Mouse (Mus musculus) cerebellum, adult 2 months (tissue): ENCODE results near the gene Nfe2l2.

Experiments
- CTCF ChIP-seq: fragments of 200-500 bp; IDR thresholded peaks from 2 replicates; pipeline ENCODE4 v1.5.1; 2011; ENCODE audit warnings: low read depth, mild to moderate bottlenecking, control low read depth, low read length, moderate library complexity, borderline replicate concordance; ENCODE audit not compliant: insufficient read depth
- POLR2A ChIP-seq: fragments of 200-500 bp; IDR thresholded peaks from 2 replicates; pipeline ENCODE4 v1.6.1; 2011; ENCODE audit warnings: low read length, control low read depth, borderline replicate concordance; ENCODE audit not compliant: insufficient read depth

GRCm38 (mm10) chr2:75697222-75697621, 7.2 kb downstream of the Nfe2l2 start:
- TF ChIP-seq POLR2A, result no peak
- no peak for TF ChIP-seq CTCF
